Mouse (Mus musculus) intestine, embryonic 15.5 days (tissue): ENCODE data around the gene Fez1. TPM values are rescaled to one million over a fixed set of nuclear protein-coding genes. Genes with fewer than 3 reads are reported as not detected.

Experiments used
- ATAC-seq: fragments of 200-750 bp; cut with Nextera tagmentation; 2 replicates; pipeline ENCODE4 v1.8.0; 2017; ENCODE audit warnings: moderate TSS enrichment, moderate library complexity
- H3K27ac ChIP-seq: fragments of 300-500 bp; sonication (generic); 2 replicates; pipeline ENCODE4 v1.5.1; 2015; ENCODE audit warnings: mild to moderate bottlenecking, inconsistent platforms
- H3K27me3 ChIP-seq: fragments of 300-500 bp; sonication (generic); replicated peaks from 2 replicates; pipeline ENCODE4 v1.6.1; 2015; ENCODE audit warnings: inconsistent platforms
- H3K36me3 ChIP-seq: fragments of 300-500 bp; sonication (generic); 2 replicates; pipeline ENCODE4 v1.6.1; 2015; ENCODE audit warnings: inconsistent platforms
- H3K4me1 ChIP-seq: fragments of 300-500 bp; sonication (generic); replicated peaks from 2 replicates; pipeline ENCODE4 v1.6.1; 2015; ENCODE audit warnings: inconsistent platforms
- H3K4me2 ChIP-seq: fragments of 300-500 bp; sonication (generic); replicated peaks from 2 replicates; pipeline ENCODE4 v1.6.1; 2015; ENCODE audit warnings: mild to moderate bottlenecking, inconsistent platforms
- H3K4me3 ChIP-seq: fragments of 300-500 bp; sonication (generic); replicated peaks from 2 replicates; pipeline ENCODE4 v1.5.1; 2015; ENCODE audit warnings: inconsistent platforms
- H3K9ac ChIP-seq: fragments of 300-500 bp; sonication (generic); 2 replicates; pipeline ENCODE4 v1.6.1; 2015; ENCODE audit warnings: inconsistent platforms
- H3K9me3 ChIP-seq: fragments of 300-500 bp; sonication (generic); 2 replicates; pipeline ENCODE4 v1.6.1; 2016; ENCODE audit warnings: inconsistent platforms
- WGBS: fragments of 180-500 bp; shearing (Covaris S2); methylation state at CpG from one replicate; pipeline ENCODE4 v1.1.7; 2015; 5-methylcytosine and 5-hydroxymethylcytosine counted together
- polyA plus RNA-seq: library from polyadenylated mRNA; unstranded; fragments of >200 nt; fragmentation: Nextera tagmentation; extraction: Ambion mirVana; gene quantifications from 2 replicates; pipeline ENCODE4 v1.2.1, GENCODE M21; 2015

Gene Fez1
- polyA plus RNA-seq: 16.5 and 16.9 TPM in 2 replicates

DNA sequence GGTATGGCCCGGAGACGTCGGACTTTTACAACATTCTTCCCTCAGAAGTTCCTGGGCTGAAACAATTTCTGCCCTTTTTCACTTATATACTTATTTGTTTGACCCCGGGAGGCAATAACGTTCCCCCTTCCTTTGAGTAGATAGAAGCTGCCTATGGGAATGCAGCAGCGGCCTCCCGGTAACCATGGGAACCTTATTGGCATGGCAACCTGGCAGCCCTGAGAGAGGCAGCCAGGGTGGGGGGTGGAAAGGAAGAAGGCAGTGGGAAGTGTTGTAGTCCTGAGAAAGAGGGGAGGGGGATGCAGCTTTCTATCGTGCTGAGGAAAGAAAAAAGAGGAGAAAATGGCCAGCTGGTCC is at the start of gene Fez1:
TSS of gene Fez1 (plus strand) at position 221 of the 357 bp plus-strand sequence.
- Histone ChIP-seq H3K27me3 (no peaks in the 10 kb centered on the region), H3K4me1 (no peaks in the 10 kb centered on the region; the same call in 1 of the 2 replicates), H3K9me3 (no peaks in the 10 kb centered on the region), H3K36me3 (no peaks in the 10 kb centered on the region), H3K9ac (no peak within 1 kb of the TSS), H3K4me3 (no peak within 1 kb of the TSS), H3K27ac (no peak within 1 kb of the TSS), H3K4me2 (peak within 1 kb of the TSS; percentile 18; the same call in 1 of the 2 replicates)
- 4% methylated on average over 8 of the region's 8 CpGs for WGBS
- ATAC-seq: peak; percentile 75; the same call in 1 of the 2 replicates

DNA sequence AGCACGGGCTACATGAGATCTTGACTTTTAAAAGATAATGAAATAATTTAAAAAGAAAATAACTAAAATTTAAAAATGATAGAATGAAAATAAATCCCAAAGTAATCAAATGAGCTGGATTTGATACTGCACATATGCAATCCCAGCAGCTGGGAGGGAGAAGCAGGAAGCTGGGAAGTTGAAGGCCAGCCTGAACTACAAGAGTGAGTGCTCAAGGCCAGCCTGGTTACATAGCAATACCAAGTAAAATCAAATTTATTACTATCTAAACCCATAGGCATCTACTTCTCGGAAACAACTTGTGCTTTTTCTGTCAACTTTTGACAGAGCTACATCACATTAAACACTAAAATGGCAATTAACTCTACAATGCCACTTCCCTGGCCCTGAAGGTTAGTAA is 37.7 kb upstream of the Fez1 start:
- 79% methylated on average over 2 of the region's 2 CpGs for WGBS
- no peak for ATAC-seq
- H3K27me3 ChIP-seq: no peaks in the 10 kb centered on the region
- H3K4me3 ChIP-seq: no peak overlapping the region
- no peak overlapping the region for H3K4me2 ChIP-seq
- no peak overlapping the region for H3K27ac ChIP-seq
- peaks cover 18% of the 10 kb centered on the region for H3K36me3 ChIP-seq
- no peaks in the 10 kb centered on the region for H3K9me3 ChIP-seq
- no peak overlapping the region for H3K9ac ChIP-seq
- H3K4me1 ChIP-seq: no peaks in the 10 kb centered on the region

DNA sequence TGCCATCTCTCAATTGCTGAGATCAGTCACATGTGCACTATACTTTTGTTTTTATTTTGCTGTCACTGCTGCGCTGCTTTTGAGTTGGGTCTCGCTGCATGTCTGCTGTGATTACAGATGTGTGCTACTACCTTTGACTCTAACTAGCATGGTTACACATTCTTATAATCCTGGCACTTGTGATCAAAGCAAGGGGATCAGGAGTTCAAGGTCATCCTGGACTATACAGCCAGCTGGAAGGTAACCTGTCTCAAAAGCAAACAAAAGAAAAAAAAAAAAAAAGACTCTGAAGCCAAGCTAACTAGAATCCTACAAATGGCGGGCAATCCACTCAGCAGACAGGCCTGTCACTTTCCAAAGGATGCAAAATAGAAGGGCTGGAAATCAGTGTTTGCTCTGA is 29.5 kb upstream of the Fez1 start:
- WGBS: 75% methylated on average over 3 of the region's 3 CpGs

DNA sequence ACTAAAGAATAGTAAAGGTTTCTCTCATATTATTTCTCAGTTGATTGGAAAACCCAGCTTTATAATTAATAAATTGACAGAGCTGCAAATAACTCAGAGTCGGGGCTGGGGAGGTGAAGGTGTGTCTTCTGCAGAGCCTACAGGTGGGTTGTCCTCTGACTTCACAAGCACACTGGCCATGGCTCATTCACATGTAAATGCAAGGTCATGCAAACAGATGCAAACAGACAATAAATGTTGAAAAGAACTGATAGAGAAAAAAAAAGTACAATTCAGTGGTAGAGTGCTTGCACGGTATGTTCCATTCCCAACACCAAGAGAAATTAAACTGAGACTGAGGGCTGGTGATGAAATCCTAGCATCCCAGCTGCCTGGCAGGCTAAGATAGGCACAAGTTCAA is 27.2 kb upstream of the Fez1 start:
- Histone ChIP-seq H3K4me3 (no peak overlapping the region), H3K4me1 (peaks cover 5% of the 10 kb centered on the region; the same call in 1 of the 2 replicates), H3K9me3 (no peaks in the 10 kb centered on the region), H3K27me3 (no peaks in the 10 kb centered on the region), H3K36me3 (peaks cover 5% of the 10 kb centered on the region), H3K9ac (no peak overlapping the region), H3K4me2 (no peak overlapping the region), H3K27ac (no peak overlapping the region)
- ATAC-seq: no peak
- 75% methylated on average over 2 of the region's 2 CpGs for WGBS

More for the DNA sequence above, 29.5 kb upstream of the Fez1 start:
- Histone ChIP-seq H3K4me2 (no peak overlapping the region), H3K4me3 (no peak overlapping the region), H3K9me3 (no peaks in the 10 kb centered on the region), H3K4me1 (peaks cover 5% of the 10 kb centered on the region; the same call in 1 of the 2 replicates), H3K27me3 (no peaks in the 10 kb centered on the region), H3K36me3 (peaks cover 14% of the 10 kb centered on the region), H3K27ac (no peak overlapping the region), H3K9ac (no peak overlapping the region)
- ATAC-seq: no peak

DNA sequence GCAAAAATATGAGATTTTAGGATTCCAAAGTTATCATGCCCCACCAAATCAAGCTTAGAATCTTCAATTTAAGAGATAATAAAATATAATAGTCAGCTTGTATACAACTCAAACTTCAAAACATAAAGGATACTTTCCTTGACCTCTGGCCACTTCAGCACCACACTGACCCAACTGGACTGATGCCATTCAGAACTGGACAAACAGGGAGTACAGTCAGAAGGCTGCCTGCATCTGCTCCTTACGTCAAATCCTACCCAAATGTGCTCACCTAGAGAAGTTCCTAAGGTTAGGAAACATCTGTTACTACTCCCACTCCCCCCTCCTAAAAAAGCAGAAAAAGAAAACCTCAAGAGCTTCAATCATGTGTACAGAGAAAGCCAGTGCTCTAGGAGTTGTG is 26.1 kb upstream of the Fez1 start:
- Histone ChIP-seq H3K4me1 (peaks cover 5% of the 10 kb centered on the region; the same call in 1 of the 2 replicates), H3K27me3 (no peaks in the 10 kb centered on the region), H3K9ac (no peak overlapping the region), H3K9me3 (no peaks in the 10 kb centered on the region), H3K36me3 (peaks cover 3% of the 10 kb centered on the region; the same call in 1 of the 2 replicates), H3K4me3 (no peak overlapping the region), H3K27ac (no peak overlapping the region), H3K4me2 (peak overlapping the region; percentile 67)
- no peak for ATAC-seq
- 81% methylated on average over 1 of the region's 1 CpGs for WGBS

DNA sequence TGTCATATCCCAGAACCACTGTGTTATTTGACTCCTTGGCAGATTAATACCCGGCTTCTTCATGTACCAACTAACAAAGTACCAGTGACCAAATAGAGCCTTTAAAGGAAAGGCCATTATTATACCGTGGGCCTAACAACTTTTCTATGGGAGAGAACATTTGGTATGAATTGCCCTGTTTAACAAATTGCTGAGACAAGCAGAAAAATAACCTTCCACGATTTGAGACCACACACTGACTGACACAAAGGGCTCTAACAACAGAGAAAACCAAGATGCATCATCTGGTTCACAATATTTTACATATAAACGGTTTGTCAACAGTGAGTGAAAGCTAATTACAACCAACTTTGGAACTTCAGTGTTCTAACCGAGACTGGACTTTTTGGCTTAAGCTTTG is 25.4 kb upstream of the Fez1 start:
- H3K4me1 ChIP-seq: peaks cover 5% of the 10 kb centered on the region; the same call in 1 of the 2 replicates
- H3K27ac ChIP-seq: no peak overlapping the region
- no peaks in the 10 kb centered on the region for H3K27me3 ChIP-seq
- WGBS: 19% methylated on average over 5 of the region's 5 CpGs
- ATAC-seq: no peak
- H3K4me3 ChIP-seq: peak overlapping the region; percentile 99
- H3K4me2 ChIP-seq: peak overlapping the region; percentile 67
- H3K36me3 ChIP-seq: no peaks in the 10 kb centered on the region
- H3K9me3 ChIP-seq: no peaks in the 10 kb centered on the region
- H3K9ac ChIP-seq: peak overlapping the region; percentile 99

DNA sequence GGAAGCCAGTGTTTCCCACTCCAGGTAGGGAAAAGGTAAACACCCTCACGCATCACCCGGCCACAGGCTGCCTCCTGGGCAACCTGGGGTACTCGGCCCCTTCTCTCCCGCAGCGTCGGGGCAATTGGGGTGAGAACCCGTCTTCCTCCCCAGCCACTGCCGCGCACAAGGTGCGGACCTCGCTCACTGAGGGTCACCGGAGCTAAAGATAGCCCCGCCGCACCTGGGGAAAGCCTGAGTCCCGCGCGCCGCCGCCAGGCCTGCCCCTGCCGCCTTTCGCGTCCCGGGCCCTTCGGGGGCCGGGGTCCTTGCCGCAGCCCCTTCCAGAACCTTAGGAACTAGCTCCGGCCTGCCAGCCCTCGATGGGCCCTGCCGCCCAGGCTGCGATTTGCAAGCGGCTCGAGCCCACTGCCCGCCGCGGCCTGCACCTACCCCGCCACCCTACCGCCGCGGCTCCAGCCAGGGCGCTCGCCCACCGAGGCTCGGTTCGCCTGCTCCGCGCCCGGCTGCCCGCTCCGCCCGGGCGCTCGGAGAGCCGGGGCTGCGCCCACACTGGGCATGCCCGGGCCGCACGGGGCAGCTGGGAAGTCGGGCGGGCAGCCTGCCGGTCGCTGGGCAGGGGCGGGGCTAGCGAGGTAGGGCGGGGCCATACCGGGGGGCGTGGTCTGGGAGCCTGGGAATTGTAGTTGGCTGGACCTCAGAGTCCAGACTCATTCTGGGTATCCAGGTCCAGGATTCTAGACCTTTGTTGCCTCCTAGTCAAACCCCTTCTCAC is 24.7 kb upstream of the Fez1 start, which contains the start of gene Ei24:
TSS of gene Ei24 (minus strand) at position 613 of the 775 bp plus-strand sequence.
- ATAC-seq: peak; percentile 100
- Histone ChIP-seq H3K27ac (peak within 1 kb of the TSS; percentile 70), H3K4me2 (peak within 1 kb of the TSS; percentile 67), H3K9ac (peak within 1 kb of the TSS; percentile 99), H3K27me3 (no peaks in the 10 kb centered on the region), H3K4me3 (peak within 1 kb of the TSS; percentile 99), H3K9me3 (no peaks in the 10 kb centered on the region), H3K4me1 (peaks cover 5% of the 10 kb centered on the region; the same call in 1 of the 2 replicates), H3K36me3 (no peaks in the 10 kb centered on the region)
- WGBS: under 1% methylated on average over 66 of the region's 66 CpGs

DNA sequence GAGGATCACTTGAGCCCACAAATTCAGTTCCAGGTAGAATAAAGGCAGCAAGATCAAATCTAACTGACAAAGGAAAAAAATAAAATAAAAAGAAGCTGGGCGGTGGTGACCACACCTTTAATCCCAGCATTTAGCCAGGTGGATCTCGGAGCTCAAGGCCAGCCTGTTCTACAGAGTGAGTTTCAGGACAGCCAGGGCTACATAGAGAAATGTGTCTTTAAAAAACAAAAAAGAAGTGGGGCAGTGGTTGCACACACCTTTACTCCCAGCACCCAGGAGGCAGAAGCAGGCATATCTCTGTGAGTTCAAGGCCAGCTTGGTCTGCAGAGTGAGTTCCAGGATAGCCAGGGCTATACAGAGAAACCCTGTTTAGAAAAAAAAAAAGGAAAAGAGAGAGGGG is 19.7 kb upstream of the Fez1 start:
- Histone ChIP-seq H3K4me3 (no peak overlapping the region), H3K4me1 (no peaks in the 10 kb centered on the region), H3K27me3 (no peaks in the 10 kb centered on the region), H3K27ac (no peak overlapping the region), H3K9me3 (no peaks in the 10 kb centered on the region), H3K9ac (no peak overlapping the region), H3K4me2 (no peak overlapping the region), H3K36me3 (no peaks in the 10 kb centered on the region)
- no peak for ATAC-seq
- 75% methylated on average over 2 of the region's 2 CpGs for WGBS

DNA sequence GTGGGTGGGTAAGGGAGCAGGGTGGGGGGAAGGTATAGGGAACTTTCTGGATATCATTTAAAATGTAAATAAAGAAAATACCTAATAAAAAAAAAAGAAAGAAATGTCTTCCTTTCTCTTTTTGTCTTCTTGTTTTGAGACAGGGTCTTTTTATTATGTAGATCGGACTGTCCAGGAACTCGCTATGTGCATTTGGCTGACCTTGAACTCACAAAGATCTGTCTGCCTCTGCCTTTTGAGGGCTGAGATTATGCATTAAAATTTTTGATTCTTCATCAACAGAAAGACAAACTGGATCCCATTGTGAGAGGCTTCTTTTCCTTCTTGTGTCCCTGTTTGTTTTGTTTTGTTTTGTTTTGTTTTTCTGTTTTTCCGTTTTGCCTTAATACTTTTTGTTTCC is 18.7 kb upstream of the Fez1 start:
- H3K9ac ChIP-seq: no peak overlapping the region
- WGBS: 84% methylated on average over 3 of the region's 3 CpGs
- ATAC-seq: no peak
- H3K4me2 ChIP-seq: no peak overlapping the region
- no peaks in the 10 kb centered on the region for H3K9me3 ChIP-seq
- H3K36me3 ChIP-seq: no peaks in the 10 kb centered on the region
- H3K4me3 ChIP-seq: no peak overlapping the region
- no peaks in the 10 kb centered on the region for H3K27me3 ChIP-seq
- no peak overlapping the region for H3K27ac ChIP-seq
- no peaks in the 10 kb centered on the region for H3K4me1 ChIP-seq

DNA sequence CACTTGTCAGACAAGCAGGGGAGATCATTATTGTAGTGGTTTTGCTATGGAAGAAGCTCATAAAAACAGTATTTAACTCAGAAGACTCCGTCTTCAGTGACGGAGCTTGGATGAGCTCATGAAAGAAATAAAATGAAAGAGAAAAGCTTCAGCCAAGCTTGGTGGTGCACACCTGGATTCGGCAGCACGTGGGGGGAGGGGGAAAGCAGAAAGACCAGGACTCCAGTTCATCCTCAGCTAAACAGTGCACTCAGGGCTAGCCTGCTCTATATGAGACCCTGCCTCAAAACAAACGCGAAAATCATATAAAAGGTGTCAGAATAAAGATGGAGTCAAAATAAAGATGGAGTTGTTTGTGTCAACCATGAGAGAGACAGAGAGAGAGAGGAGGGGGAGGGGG is 18.3 kb upstream of the Fez1 start:
- H3K36me3 ChIP-seq: no peaks in the 10 kb centered on the region
- H3K4me2 ChIP-seq: no peak overlapping the region
- 76% methylated on average over 6 of the region's 6 CpGs for WGBS
- no peak overlapping the region for H3K4me3 ChIP-seq
- H3K9me3 ChIP-seq: no peaks in the 10 kb centered on the region
- no peak overlapping the region for H3K27ac ChIP-seq
- no peaks in the 10 kb centered on the region for H3K27me3 ChIP-seq
- no peaks in the 10 kb centered on the region for H3K4me1 ChIP-seq
- ATAC-seq: no peak
- H3K9ac ChIP-seq: no peak overlapping the region

DNA sequence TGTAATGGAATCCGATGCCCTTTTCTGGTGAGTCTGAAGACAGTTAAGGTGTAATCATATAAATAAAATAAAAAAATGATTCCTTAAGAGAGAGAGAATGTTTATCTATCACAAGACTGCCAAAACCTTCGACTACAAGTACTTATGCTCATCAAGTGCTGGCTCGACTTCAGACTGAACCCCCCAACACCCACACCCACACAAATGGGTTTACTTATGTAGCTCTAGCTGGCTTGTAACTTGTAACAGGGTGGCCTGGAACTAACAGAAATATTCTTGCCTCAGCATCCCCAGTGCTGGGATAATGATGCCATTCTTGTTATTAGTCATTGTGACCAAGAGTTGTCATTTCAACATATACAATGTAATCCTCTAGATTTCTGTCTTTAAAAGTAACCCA is 17.7 kb upstream of the Fez1 start:
- Histone ChIP-seq H3K9me3 (no peaks in the 10 kb centered on the region), H3K27ac (no peak overlapping the region), H3K4me1 (no peaks in the 10 kb centered on the region), H3K4me2 (no peak overlapping the region), H3K4me3 (no peak overlapping the region), H3K36me3 (no peaks in the 10 kb centered on the region), H3K27me3 (no peaks in the 10 kb centered on the region), H3K9ac (no peak overlapping the region)
- WGBS: 69% methylated on average over 3 of the region's 3 CpGs
- ATAC-seq: no peak

DNA sequence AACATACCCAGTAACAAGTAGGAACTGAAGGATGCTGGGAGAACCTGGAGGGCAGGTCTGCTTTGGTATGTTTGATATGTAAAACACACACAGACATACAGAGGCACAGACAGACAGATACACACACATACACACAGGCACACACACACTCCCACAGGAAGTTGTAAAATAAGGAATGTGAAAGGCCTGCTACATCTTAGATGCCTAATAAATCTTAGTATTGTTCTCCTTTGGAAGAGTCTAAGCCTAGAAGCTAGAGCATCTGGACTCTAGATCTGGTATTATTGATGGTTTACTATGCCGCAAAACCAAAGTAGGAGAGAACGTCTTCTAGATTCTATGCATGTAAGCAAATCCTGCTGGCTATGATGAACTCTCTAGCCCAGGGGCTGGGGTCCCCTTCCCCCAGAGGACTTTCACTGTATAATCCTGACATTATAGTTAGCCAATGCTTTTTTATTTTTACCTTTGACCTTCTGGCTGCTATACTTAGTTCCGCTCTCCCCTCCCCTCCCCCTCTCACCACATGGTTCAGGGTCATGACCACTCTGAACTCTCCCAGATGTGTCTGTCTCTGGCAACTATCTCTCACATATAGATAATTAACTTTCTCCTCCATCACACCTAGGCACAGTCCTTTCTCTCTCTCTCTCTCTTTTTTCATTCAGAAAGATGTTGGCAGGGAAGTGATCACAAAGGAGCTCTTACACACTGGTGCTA is 16.2 kb upstream of the Fez1 start:
- 68% methylated on average over 3 of the region's 3 CpGs for WGBS

More for the DNA sequence above, 16.2 kb upstream of the Fez1 start:
- no peaks in the 10 kb centered on the region for H3K9me3 ChIP-seq
- no peaks in the 10 kb centered on the region for H3K36me3 ChIP-seq
- no peaks in the 10 kb centered on the region for H3K27me3 ChIP-seq
- no peak overlapping the region for H3K4me2 ChIP-seq
- no peak for ATAC-seq
- H3K4me1 ChIP-seq: no peaks in the 10 kb centered on the region
- H3K9ac ChIP-seq: no peak overlapping the region
- H3K4me3 ChIP-seq: no peak overlapping the region
- H3K27ac ChIP-seq: no peak overlapping the region
